Comparison of ENCODE assay signal across 8 mouse cellular contexts in genomic region chr7:6282749-6283148, GRCm38 (mm10). TPM values are rescaled to one million over a fixed set of nuclear protein-coding genes. Genes with fewer than 3 reads are reported as not detected.
DNase-seq lines count a peak whose midpoint lies in the region; ATAC-seq lines count a peak whose summit lies in the region.

No protein-coding gene starts in this region.

- peak; percentile 85 for DNase-seq in R1 (ENCODE audit: low read depth, low spot score)
- DNase-seq in cerebellum, adult 9-11 months: peak; percentile 80
- peak; percentile 85 for DNase-seq in forelimb bud, embryonic 11.5 days (ENCODE audit: low read depth, low spot score)
- DNase-seq in layer of hippocampus, postnatal 10 days (ENCODE audit: low spot score in 2 of 2): peak; percentile 85 to 88
- DNase-seq in lung, postnatal 14 days: peak; percentile 85
- peak; percentile 87 for DNase-seq in retina, embryonic 14.5 days (ENCODE audit: low spot score)
- DNase-seq in thymus, postnatal 4 days: peak; percentile 88

- H3K9me3 ChIP-seq in hindbrain, embryonic 13.5 days: no peaks in the 10 kb centered on the region

- no peaks in the 10 kb centered on the region for H3K36me3 ChIP-seq in hindbrain, embryonic 13.5 days

- peak overlapping the region; percentile 54 for H3K4me2 ChIP-seq in hindbrain, embryonic 13.5 days

- H3K4me3 ChIP-seq in hindbrain, embryonic 13.5 days: peak overlapping the region; percentile 47

- peak overlapping the region; percentile 71; the same call in 1 of the 2 replicates for H3K9ac ChIP-seq in hindbrain, embryonic 13.5 days

- 6% methylated on average over 1 of the region's 1 CpGs for WGBS in hindbrain, embryonic 13.5 days

- no peaks in the 10 kb centered on the region for H3K27me3 ChIP-seq in hindbrain, embryonic 13.5 days

- H3K27ac ChIP-seq in hindbrain, embryonic 13.5 days: peak overlapping the region; percentile 93

- peaks cover 17% of the 10 kb centered on the region for H3K4me1 ChIP-seq in hindbrain, embryonic 13.5 days (replicated peaks)

- no peak for ATAC-seq in hindbrain, embryonic 13.5 days (ENCODE audit: low FRiP score)

RNA-seq across cellular contexts. Expression of gene Zfp667, which starts 3.6 kb away (rescaled TPM):
- 20.2 and 22.7 TPM in 2 replicates for polyA plus RNA-seq in hindbrain, embryonic 13.5 days (2015; fragmentation: Nextera tagmentation; extraction: Ambion mirVana)
- total RNA-seq in layer of hippocampus, postnatal 10 days (2021): 10 to 100 TPM; 14.5 to 17.2 TPM

RNA-seq across cellular contexts. Expression of gene Epp13, which starts 30.2 kb away (rescaled TPM):
- 0.26 TPM in 1 of 2 replicates, not detected in the other for polyA plus RNA-seq in hindbrain, embryonic 13.5 days (2015; fragmentation: Nextera tagmentation; extraction: Ambion mirVana)
- total RNA-seq in layer of hippocampus, postnatal 10 days (2021): not detected

RNA-seq across cellular contexts. Expression of gene Zfp583, which starts 48.3 kb away (rescaled TPM):
- 13.0 and 15.7 TPM in 2 replicates for polyA plus RNA-seq in hindbrain, embryonic 13.5 days (2015; fragmentation: Nextera tagmentation; extraction: Ambion mirVana)
- 10 to 100 TPM; 17.6 to 17.8 TPM for total RNA-seq in layer of hippocampus, postnatal 10 days (2021)
